In the genomic region with DNA sequence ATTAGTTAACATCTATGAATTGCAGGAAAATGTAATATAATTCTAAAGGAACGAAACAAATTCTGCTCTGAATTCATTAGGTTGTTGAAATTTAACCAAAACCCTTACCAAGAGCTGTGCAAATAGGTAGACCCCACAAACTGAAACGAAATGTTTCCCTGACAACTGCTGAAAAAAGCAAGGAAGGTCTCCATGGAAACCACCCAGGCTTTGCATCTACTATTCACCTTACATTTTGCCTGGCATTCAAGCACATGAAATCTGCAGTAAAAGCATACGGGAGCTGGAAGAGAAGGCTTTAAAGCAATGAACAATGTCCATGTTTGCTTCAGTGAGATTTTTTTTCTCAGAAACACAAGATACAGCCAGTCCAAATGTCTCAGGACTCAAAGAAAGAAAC, we compare ENCODE assay signal across 16 mouse cellular contexts. TPM values are rescaled to one million over a fixed set of nuclear protein-coding genes. Genes with fewer than 3 reads are reported as not detected.
DNase-seq lines count a peak whose midpoint lies in the region.
"Had no signal": no experiment of that assay in that cellular context is flagged by ENCODE, and none has a peak within 500 bp of the region (broad histone marks: within the 10 kb centered on the region; RNA-seq: fewer than 3 reads in every experiment).

No protein-coding gene starts in this region.

- intact Hi-C loops in left cerebral cortex, postnatal 4 days (cut with DNase I): no loop called here

- DNase-seq in frontal cortex, adult 2 months (ENCODE audit: extremely low spot score in 1 of 2, low spot score in 1 of 2): peak; percentile 6 to 56
- no peak for DNase-seq in frontal cortex, postnatal 14 days (ENCODE audit: low spot score in 2 of 2)
- peak; percentile 15 for DNase-seq in left cerebral cortex, adult 11 months (ENCODE audit: low spot score)
- no peak for DNase-seq in left cerebral cortex, postnatal 4 days
- DNase-seq in right cerebral cortex, postnatal 10 days (ENCODE audit: low spot score in 2 of 2): peak; percentile 37 to 53
- DNase-seq in right cerebral cortex, postnatal 25 days: no peak
- no peak for DNase-seq in kidney, postnatal 25 days
- DNase-seq in T-cell, adult 2 months (ENCODE audit: low spot score): no peak
- DNase-seq: adrenal gland, postnatal 14 days; B cell, adult 2 months; cerebellum, adult 8-10 months; gastrocnemius, postnatal 10 days; heart, adult 18-20 months; heart, postnatal 4 days; lung, postnatal 14 days; thymus, postnatal 14 days had no signal

RNA-seq across cellular contexts. Expression of a gene that starts 59.1 kb away (rescaled TPM):
- 26.0 and 31.0 TPM in 2 replicates for polyA plus RNA-seq in frontal cortex, adult 2 months (2012; rRNA removed)
- total RNA-seq in left cerebral cortex, postnatal 4 days (2021): 10 to 100 TPM; 65.3 to 69.9 TPM

Comparison
In these comparisons a context has a peak if more than half of its experiments do, and no peak if none do; other contexts are left out.
1. DNase-seq: peak in frontal cortex, adult 2 months (2 of 2), left cerebral cortex, adult 11 months (single experiment) and right cerebral cortex, postnatal 10 days (2 of 2); none in frontal cortex, postnatal 14 days (0 of 2), left cerebral cortex, postnatal 4 days (single experiment), right cerebral cortex, postnatal 25 days (single experiment), kidney, postnatal 25 days (0 of 2) and T-cell, adult 2 months (single experiment).